Mouse (Mus musculus) forebrain, embryonic 16.5 days (tissue): Measurements from ENCODE around the gene Ddit4l. TPM values are rescaled to one million over a fixed set of nuclear protein-coding genes. Genes with fewer than 3 reads are reported as not detected.
"Not testable (repeated sequence)": the region's sequence is repeated elsewhere in the genome, so short reads cannot be mapped to it uniquely, and the experiment has no call there.

Experiments used
- ATAC-seq: fragments of 200-750 bp; cut with Nextera tagmentation; 2 replicates; pipeline ENCODE4 v1.8.0; 2017; ENCODE audit warnings: mild to moderate bottlenecking, moderate library complexity
- H3K27ac ChIP-seq: fragments of 300-500 bp; sonication (generic); 2 replicates; pipeline ENCODE4 v1.5.1; 2014; ENCODE audit warnings: low read length, control low read depth
- H3K27me3 ChIP-seq: fragments of 300-500 bp; sonication (generic); replicated peaks from 2 replicates; pipeline ENCODE4 v1.6.1; 2014; ENCODE audit warnings: low read length; ENCODE audit not compliant: control insufficient read depth, insufficient read depth
- H3K36me3 ChIP-seq: fragments of 300-500 bp; sonication (generic); 2 replicates; pipeline ENCODE4 v1.6.1; 2014; ENCODE audit not compliant: control insufficient read depth, insufficient read depth
- H3K4me1 ChIP-seq: fragments of 300-500 bp; sonication (generic); replicated peaks from 2 replicates; pipeline ENCODE4 v1.6.1; 2014; ENCODE audit warnings: low read length; ENCODE audit not compliant: control insufficient read depth, insufficient read depth
- H3K4me2 ChIP-seq: fragments of 300-500 bp; sonication (generic); 2 replicates; pipeline ENCODE4 v1.6.1; 2014; ENCODE audit warnings: mild to moderate bottlenecking, low read length, control low read depth
- H3K4me3 ChIP-seq: fragments of 300-500 bp; sonication (generic); replicated peaks from 2 replicates; pipeline ENCODE4 v1.5.1; 2014; ENCODE audit warnings: mild to moderate bottlenecking, low read length, control low read depth
- H3K9ac ChIP-seq: fragments of 300-500 bp; sonication (generic); replicated peaks from 2 replicates; pipeline ENCODE4 v1.6.1; 2014; ENCODE audit warnings: low read depth, low read length, control low read depth
- H3K9me3 ChIP-seq: fragments of 300-500 bp; sonication (generic); 2 replicates; pipeline ENCODE4 v1.6.1; 2016; ENCODE audit warnings: low read length; ENCODE audit not compliant: control insufficient read depth
- WGBS: fragments of 180-500 bp; shearing (Covaris S2); extraction: QIAGEN DNeasy Blood & Tissue Kit; methylation state at CpG from one replicate; pipeline ENCODE4 v1.1.7; 2014; 5-methylcytosine and 5-hydroxymethylcytosine counted together
- polyA plus RNA-seq: library from polyadenylated mRNA; unstranded; fragments of >200 nt; fragmentation: Nextera tagmentation; extraction: Ambion mirVana; gene quantifications from 2 replicates; pipeline ENCODE4 v1.2.1, GENCODE M21; 2015

The Ddit4l gene
- polyA plus RNA-seq: 6.1 and 6.7 TPM in 2 replicates

DNA sequence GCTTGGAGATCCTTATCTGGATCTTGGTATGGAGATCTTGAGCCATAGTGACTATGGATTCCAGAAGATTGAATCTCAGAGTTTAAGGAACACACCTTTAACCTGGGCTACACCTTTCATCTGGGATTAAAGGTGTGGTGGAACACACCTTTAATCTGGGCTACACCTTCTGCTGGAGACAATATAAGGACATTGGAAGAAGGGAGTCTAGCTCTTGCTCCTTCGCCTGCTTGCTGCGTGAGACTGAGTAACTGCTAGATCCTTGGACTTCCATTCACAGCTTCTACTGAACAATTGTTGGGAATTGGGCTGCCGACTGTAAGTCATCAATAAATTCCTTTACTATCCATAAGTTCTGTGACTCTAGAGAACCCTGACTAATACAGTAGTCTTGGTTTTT lies at the start of gene Ddit4l:
Gene Ddit4l, plus strand, starts transcription at position 301 of the 400 bp plus-strand sequence.
- whole genome bisulfite sequencing: 99% methylated on average over 3 of the region's 3 CpGs

DNA sequence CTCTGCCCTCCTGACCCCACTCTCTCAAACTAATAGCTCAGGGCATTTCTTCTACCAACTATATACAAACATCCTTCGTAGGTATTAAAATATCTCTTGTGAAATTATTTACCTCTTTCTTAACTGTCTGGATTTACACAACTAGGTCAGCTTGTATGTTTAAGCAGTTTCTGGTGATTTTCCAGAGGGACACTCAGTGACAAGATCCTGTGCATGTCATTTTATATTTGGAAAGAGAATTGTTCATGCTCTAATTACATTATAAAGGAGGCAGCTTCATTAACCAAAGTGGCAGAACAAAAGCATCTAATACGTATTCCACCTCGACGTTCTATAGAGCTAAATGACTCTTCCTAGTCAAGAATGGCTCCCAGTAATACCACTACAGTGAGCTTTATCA lies 45.3 kb upstream of the Ddit4l start:
- WGBS: 55% methylated on average over 4 of the region's 4 CpGs
- H3K27me3 ChIP-seq: no peaks in the 10 kb centered on the region
- H3K27ac ChIP-seq: no peak overlapping the region
- H3K4me1 ChIP-seq: no peaks in the 10 kb centered on the region
- H3K9me3 ChIP-seq: no peaks in the 10 kb centered on the region
- no peak for ATAC-seq
- H3K4me3 ChIP-seq: no peak overlapping the region
- no peak overlapping the region for H3K4me2 ChIP-seq
- H3K9ac ChIP-seq: no peak overlapping the region
- no peaks in the 10 kb centered on the region for H3K36me3 ChIP-seq

More for the DNA sequence above, at the start of gene Ddit4l:
- Histone ChIP-seq H3K4me1 (peaks cover 16% of the 10 kb centered on the region), H3K27me3 (peaks cover 11% of the 10 kb centered on the region; the same call in 1 of the 2 replicates)
- H3K4me2 ChIP-seq, H3K9ac ChIP-seq, H3K9me3 ChIP-seq, H3K36me3 ChIP-seq, H3K27ac ChIP-seq, ATAC-seq, H3K4me3 ChIP-seq: not testable (repeated sequence)

DNA sequence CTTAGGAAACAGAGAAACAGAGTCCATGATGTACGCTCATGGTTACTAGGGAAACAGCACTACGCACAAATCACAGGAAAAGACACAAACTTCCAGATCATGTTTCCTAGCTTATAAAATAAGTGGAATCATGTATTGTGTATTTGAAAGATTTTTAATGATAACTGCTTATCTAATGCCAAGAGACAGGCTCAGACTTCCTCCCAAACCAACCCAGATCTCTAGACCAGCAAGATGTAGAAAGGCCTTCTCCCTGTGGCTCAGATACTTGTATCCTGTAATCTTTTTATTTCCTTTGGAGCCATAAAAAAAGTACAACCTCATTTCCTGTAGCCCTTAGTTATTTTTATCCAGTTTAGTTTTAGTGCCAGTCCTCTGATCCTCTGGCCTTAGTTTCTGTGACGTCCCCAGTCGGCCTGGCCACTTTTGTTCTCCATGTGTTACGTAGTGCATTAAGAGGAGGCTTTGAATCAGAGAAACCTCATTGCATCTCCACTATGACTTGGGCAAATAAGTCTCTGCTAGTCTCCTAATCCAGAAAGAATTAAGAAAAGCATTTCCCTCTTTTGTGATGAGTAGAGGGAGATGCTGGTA lies 34.9 kb upstream of the Ddit4l start:
- H3K36me3 ChIP-seq: no peaks in the 10 kb centered on the region
- 90% methylated on average over 5 of the region's 5 CpGs for WGBS
- no peak overlapping the region for H3K27ac ChIP-seq
- no peak overlapping the region for H3K4me3 ChIP-seq
- no peaks in the 10 kb centered on the region for H3K27me3 ChIP-seq
- ATAC-seq: no peak
- H3K9me3 ChIP-seq: no peaks in the 10 kb centered on the region
- H3K4me1 ChIP-seq: no peaks in the 10 kb centered on the region
- no peak overlapping the region for H3K4me2 ChIP-seq
- H3K9ac ChIP-seq: no peak overlapping the region

DNA sequence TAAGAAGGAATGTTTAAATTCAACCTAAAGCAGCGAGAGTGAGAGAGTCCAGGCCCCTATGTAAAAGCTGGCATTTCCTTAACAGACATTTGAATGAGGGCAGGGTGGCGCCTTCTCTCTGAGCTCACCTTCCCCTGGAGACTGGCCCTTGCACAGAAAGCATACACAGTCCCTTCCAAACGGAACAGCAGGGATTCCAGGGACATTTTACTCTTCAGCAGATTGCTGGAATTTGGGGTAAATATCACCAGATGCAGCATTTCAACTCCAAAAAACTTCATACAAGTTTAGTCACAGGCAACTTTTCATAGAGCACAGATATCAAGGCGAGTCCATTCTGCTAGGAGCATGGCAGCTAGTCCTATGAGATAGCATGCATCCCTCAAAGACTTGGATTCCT lies 31.6 kb upstream of the Ddit4l start:
- Histone ChIP-seq H3K27me3 (no peaks in the 10 kb centered on the region), H3K27ac (no peak overlapping the region), H3K36me3 (no peaks in the 10 kb centered on the region), H3K9me3 (no peaks in the 10 kb centered on the region), H3K4me2 (no peak overlapping the region), H3K4me3 (no peak overlapping the region), H3K4me1 (no peaks in the 10 kb centered on the region), H3K9ac (no peak overlapping the region)
- WGBS: 75% methylated on average over 4 of the region's 4 CpGs
- no peak for ATAC-seq

DNA sequence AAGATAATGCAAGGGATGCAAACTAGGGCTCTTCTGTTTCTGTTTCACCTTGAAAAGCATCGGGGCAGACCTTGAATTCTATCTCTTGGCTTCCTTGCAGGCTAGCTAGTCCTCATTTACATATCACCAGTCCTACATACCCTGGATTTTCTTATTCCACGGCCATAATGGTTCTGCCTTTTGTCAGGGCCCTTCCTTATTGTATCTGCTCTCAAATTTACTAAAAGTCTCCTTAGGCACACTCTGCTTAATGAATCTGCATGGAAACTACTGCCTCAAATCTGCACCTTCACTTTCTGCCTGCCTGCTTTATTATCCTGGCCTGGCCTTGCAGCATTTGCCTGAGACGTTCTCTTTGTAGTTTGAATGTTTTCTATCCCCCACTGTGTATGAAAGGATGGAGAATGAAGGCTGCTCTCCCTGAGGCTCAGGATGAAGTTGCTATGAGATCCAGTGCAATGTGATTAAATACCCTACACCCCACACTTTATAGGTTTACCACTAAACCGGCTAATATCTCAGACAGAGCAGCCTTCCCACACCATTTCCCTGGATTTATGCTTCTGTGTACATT lies 27.0 kb upstream of the Ddit4l start:
- Histone ChIP-seq H3K36me3 (no peaks in the 10 kb centered on the region), H3K9me3 (no peaks in the 10 kb centered on the region), H3K9ac (no peak overlapping the region), H3K4me3 (no peak overlapping the region), H3K4me1 (no peaks in the 10 kb centered on the region), H3K4me2 (no peak overlapping the region), H3K27me3 (no peaks in the 10 kb centered on the region), H3K27ac (no peak overlapping the region)
- WGBS: 15% methylated on average over 4 of the region's 4 CpGs
- no peak for ATAC-seq

GRCm38 (mm10) chr3:137608918-137609435 lies 12.4 kb upstream of the Ddit4l start:
- 83% methylated on average over 1 of the region's 1 CpGs for WGBS
- no peak overlapping the region for H3K4me2 ChIP-seq
- H3K4me1 ChIP-seq: no peaks in the 10 kb centered on the region
- no peak overlapping the region for H3K27ac ChIP-seq
- no peaks in the 10 kb centered on the region for H3K36me3 ChIP-seq
- H3K27me3 ChIP-seq: no peaks in the 10 kb centered on the region
- no peaks in the 10 kb centered on the region for H3K9me3 ChIP-seq
- ATAC-seq: no peak
- H3K4me3 ChIP-seq: no peak overlapping the region
- H3K9ac ChIP-seq: no peak overlapping the region

DNA sequence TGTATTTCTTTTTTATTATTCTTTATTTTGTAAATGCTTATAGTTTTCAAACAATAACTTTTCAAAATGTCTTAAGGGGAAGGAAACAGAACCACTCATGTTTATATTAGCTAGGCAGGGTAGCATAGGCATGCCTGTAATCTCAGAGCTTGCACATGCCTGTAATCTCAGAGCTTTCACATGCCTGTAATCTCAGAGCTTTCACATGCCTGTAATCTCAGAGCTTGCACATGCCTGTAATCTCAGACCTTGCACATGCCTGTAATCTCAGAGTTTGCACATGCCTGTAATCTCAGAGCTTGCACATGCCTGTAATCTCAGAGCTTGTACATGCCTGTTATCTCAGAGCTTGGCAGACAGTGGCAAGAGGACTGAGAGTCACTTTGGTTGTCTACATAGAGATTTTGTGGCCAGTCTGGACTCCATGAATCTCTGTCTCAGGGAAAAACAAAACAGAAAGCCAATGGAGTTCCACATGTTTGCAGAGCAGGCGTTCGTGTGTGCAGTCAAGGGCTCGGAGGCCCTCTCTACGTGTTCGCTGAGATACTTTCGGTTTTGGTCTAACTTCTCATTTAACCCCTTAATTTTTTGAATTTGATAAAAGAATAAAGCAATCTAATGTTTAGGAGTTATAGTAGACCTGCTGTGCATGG lies 10.8 kb upstream of the Ddit4l start:
- Histone ChIP-seq H3K36me3 (no peaks in the 10 kb centered on the region), H3K4me3 (no peak overlapping the region), H3K27me3 (no peaks in the 10 kb centered on the region), H3K4me1 (no peaks in the 10 kb centered on the region), H3K9ac (no peak overlapping the region), H3K9me3 (no peaks in the 10 kb centered on the region), H3K27ac (no peak overlapping the region), H3K4me2 (no peak overlapping the region)
- 92% methylated on average over 6 of the region's 6 CpGs for WGBS
- ATAC-seq: no peak

- Histone ChIP-seq H3K9ac (no peak overlapping the region), H3K36me3 (no peaks in the 10 kb centered on the region), H3K4me3 (no peak overlapping the region), H3K4me2 (no peak overlapping the region), H3K27ac (no peak overlapping the region), H3K9me3 (no peaks in the 10 kb centered on the region), H3K27me3 (no peaks in the 10 kb centered on the region), H3K4me1 (no peaks in the 10 kb centered on the region)
- no peak for ATAC-seq
- WGBS: 59% methylated on average over 4 of the region's 4 CpGs
These were observed 10.1 kb upstream of the Ddit4l start for GRCm38 (mm10) chr3:137611110-137611857.

- 88% methylated on average over 2 of the region's 2 CpGs for WGBS
- H3K4me3 ChIP-seq: no peak overlapping the region
- no peaks in the 10 kb centered on the region for H3K36me3 ChIP-seq
- ATAC-seq: no peak
- no peaks in the 10 kb centered on the region for H3K9me3 ChIP-seq
- H3K4me2 ChIP-seq: no peak overlapping the region
- H3K9ac ChIP-seq: no peak overlapping the region
- no peak overlapping the region for H3K27ac ChIP-seq
- H3K27me3 ChIP-seq: no peaks in the 10 kb centered on the region
- H3K4me1 ChIP-seq: no peaks in the 10 kb centered on the region
These were observed 9.4 kb upstream of the Ddit4l start for GRCm38 (mm10) chr3:137611981-137612380.
